Mouse (Mus musculus): ENCODE data around the gene Col4a1.

The Col4a1 gene

DNA sequence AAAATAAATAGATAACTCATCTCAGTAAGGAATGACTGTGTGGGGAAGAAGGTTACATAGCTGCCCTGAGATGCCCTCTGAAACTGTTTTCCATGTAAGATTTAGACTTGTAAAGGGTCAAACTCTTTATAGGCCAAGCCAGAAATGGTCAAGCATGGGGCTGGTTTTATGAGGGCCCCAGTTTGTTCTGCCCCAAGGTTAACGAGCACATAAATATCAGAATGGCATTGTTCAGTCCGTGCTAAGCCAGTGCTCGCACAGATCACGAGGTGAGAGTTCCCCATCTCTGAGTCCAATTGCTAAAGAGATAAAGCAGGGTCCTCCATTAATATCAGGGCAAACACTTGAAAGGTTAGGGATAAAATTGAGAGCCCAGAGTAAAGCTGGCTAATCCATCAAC is 79.6 kb downstream of the Col4a1 start:
- DNase-seq (ENCODE audit: low read depth, low spot score) = no peak

DNA sequence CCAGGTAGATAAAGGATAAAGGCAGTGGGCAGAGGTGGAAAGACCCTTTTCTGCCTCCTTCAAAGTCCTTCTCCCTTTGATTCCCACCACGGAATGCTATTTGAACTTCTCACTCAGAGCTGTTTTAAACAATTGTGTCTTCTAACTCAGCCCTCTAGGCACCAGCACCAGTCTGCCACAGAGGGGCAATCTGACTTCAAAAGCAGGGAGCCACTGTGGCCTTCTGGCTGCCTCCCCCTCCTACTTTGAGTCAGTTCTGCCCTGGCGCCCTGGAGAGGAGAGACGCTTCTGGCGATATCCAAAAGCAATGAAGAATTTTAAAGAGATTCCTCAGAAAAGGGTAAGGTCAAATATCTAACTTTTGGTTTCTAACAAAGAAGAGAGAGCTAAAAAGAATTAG is 82.3 kb downstream of the Col4a1 start:
- no peak for DNase-seq (ENCODE audit: low read depth, low spot score)

DNA sequence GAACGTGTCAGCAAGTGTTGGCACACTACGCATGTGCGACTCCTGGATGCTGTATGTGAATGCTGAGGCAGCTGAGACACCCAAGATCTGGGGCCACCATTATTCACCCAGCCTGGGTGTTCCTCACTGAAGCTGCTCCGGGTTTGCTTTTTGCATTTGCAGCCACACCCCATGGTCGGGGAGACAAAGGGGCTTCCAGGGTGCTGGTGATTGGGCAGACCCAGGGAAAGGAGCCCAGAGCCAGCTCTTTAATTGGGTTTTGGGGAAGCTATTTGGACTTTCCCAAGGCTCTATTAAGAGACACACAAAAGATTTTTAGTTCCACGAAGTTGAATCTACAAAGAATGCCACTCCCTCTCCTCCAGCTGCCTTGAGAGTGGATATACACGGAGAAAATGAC is 85.2 kb downstream of the Col4a1 start:
- no peak for DNase-seq (ENCODE audit: low read depth, low spot score)

- no peak for DNase-seq (ENCODE audit: low read depth, low spot score)
Measured at GRCm38 (mm10) chr8:11225577-11226434, 86.8 kb downstream of the Col4a1 start.

DNA sequence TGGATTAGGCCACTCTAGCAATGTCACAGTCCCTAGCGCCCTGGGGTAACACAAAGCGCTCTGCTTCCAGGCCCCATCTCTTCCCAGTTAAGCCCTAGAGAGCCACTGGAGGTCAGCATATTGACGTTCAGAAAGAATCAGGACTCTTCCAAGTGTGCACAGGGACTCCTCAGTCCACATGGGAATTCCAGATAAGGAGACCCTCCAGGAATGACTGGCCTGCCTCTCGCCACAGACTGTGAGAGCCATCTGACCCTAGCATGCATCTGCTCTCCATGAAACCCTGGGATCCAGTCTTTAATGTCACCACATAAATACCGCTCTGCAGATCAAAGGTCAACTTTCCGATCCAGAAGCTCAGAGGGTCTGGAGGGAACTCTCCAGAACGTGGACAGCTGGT is 88.4 kb downstream of the Col4a1 start:
- DNase-seq (ENCODE audit: low read depth, low spot score) = no peak

GRCm38 (mm10) chr8:11221353-11221752 is 91.3 kb downstream of the Col4a1 start:
- DNase-seq (ENCODE audit: low read depth, low spot score) = no peak

GRCm38 (mm10) chr8:11219282-11219681 is 93.3 kb downstream of the Col4a1 start:
- no peak for DNase-seq (ENCODE audit: low read depth, low spot score)

DNA sequence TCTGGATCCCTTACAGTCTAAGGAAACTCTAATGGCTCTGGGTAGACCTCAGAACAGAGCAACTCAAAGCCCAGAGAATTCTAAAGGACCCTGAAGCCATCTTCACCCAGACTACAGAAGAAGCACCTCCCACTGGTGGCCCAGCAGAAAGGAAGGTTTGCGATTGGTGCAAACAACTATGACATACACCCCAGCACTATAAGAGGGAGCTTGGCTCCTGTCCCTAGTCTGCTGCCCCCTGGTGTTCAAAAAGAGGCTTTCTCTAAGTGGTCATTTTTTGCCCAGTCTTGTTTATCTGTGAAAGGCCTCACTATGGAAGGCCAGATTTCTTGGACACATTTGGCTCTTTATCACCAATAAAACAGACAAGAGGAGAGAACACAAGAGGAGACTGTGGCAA is 97.4 kb downstream of the Col4a1 start:
- DNase-seq (ENCODE audit: low read depth, low spot score) = peak; percentile 74

GRCm38 (mm10) chr8:11206509-11206908 is 106.1 kb downstream of the Col4a1 start:
- no peak for DNase-seq (ENCODE audit: low read depth, low spot score)

- DNase-seq (ENCODE audit: low read depth, low spot score) = no peak
Measured at GRCm38 (mm10) chr8:11205532-11205931, 107.1 kb downstream of the Col4a1 start.

DNA sequence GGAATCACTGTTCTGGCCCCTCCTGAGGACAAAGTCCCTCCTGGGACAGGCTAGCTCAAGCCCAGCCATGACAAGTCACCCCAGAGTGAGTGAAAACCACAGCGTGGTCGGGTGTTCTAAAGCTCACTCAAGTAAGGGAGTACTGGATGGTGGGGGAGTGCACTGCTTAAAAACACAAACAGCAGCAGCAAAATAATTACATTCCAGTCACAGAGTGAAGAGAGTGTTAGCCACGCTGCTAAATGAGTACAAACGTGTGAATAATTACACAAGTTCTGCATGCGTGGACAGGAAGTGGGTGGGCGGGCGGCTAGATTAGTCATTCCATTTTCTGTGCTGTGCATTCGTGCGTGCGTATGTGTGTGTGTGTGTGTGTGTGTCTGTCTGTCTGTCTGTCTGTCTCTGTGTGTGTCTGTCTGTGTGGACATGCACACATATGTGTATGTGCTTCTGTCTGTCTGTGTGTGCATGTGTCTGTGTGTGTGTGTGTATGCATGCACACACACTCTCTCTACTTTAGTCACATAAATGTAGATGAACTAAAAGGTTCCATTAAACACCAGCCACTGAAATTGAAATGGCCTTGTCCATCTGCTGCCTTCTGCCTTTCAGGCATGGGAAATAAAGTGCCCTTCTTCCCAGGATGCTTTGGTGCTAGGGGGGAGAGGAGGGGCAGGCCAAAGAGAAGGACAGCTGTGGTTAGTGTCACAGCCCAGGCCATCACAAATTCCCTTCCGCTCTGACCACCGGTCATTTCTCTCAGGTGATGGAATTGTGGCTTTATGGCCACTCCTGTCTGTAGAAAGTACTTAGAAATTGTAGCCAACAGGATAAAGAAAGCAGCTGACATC is 109.1 kb downstream of the Col4a1 start:
- peak; percentile 36 for DNase-seq (ENCODE audit: low read depth, low spot score)

DNA sequence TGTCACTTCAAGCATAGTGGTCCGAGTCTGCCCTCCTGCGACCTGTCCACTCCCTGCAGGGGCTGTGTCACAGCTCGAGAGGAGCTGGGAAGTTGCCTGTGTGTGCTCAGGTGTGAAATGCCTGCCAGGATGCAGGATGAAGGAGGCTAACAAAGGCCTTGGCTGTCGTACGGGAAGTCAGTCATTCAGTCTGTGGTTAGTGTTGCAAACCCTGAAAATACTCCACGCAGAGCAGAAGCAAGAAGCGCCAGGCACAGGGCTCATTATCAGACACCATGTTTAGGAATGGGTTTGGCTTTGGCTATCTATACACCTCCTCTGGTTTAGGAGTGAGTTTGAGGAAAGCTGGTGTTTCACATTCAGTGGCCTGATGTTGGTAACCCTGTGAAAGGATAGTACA is 114.0 kb downstream of the Col4a1 start:
- DNase-seq (ENCODE audit: low read depth, low spot score) = no peak

DNA sequence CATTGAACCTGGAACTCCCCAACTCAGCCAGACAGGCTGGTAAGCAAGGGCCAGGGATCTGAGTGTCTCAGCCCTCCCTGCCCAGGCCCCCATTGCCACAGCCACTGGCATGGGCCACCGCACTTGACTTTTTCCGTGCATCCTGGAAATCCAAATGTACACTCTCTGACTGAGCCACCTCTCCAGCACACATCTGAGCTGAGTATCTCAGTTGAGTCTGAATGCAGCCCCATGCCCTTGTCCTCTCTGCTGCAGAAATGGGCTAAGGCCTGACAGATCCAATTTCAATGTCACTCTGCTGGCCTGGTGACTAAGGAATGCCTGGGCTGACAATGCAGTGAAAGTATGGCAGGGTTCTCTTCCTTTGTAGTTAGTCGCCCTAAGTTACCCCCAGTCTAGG is 114.6 kb downstream of the Col4a1 start:
- no peak for DNase-seq (ENCODE audit: low read depth, low spot score)

DNA sequence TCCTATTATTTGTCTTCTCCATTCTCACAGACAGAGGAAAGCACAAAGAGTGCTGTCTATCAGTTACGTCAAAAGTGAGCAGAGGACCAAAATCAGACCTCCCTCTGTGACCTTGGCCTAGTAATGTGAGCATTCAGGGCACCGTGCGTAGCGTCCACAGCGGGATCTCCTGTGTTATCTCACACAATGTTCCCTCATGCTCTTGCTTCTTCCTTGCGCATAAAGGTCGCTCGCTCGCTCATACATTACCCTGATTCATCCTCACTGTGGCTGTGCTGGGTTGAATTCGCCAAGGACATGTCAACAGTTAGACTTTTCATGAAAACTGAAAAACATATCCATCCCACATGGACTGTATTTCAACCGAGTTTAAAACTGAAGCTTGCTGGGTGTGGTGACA is 115.4 kb downstream of the Col4a1 start:
- DNase-seq (ENCODE audit: low read depth, low spot score) = no peak

- no peak for DNase-seq (ENCODE audit: low read depth, low spot score)
Measured at GRCm38 (mm10) chr8:11192719-11193324, 119.8 kb downstream of the Col4a1 start.

GRCm38 (mm10) chr8:11187581-11188271 is 124.9 kb downstream of the Col4a1 start:
- peak; percentile 77 for DNase-seq (ENCODE audit: low read depth, low spot score)

- DNase-seq (ENCODE audit: low read depth, low spot score) = no peak
Measured at GRCm38 (mm10) chr8:11186456-11186855, 126.2 kb downstream of the Col4a1 start.

DNA sequence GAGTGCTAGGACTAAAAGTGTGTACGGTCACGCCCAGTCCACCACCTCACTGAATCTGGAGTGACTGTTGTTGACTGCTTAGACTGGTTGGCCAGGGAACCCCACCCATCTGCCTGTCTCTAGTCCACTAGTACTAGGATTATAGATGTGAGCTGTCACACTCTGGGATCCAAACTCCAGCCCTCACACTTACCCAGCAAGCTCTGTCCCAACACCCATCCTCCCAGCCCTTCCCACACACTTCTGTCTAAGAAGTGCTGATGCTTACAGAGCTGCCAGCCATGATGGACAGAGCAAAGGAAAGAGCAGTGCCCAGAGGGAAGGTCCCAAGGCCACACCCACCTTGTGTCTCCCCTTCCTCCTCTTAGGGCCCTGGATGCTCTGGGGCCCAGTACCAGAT is 127.0 kb downstream of the Col4a1 start:
- DNase-seq (ENCODE audit: low read depth, low spot score) = no peak

DNA sequence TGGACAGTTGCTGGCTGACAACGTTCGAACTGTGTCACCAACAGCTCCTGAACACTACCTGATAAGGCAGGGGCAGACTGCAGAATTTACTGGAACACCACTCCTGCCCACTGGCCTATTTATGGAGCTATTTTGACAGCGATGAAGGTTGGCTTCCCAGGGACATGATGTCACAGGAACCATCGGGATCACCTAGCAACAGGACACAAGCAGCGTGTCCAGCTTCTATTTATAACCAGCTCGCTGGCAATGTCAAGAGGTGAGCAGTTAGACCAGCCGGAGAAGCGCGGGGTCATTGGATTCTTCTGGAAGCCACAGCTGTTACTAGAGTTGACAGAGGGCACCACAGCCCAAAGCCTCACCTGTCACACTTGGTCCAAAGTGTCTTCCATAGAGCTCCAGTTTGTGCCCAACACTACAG is 129.0 kb downstream of the Col4a1 start:
- no peak for DNase-seq (ENCODE audit: low read depth, low spot score)

DNA sequence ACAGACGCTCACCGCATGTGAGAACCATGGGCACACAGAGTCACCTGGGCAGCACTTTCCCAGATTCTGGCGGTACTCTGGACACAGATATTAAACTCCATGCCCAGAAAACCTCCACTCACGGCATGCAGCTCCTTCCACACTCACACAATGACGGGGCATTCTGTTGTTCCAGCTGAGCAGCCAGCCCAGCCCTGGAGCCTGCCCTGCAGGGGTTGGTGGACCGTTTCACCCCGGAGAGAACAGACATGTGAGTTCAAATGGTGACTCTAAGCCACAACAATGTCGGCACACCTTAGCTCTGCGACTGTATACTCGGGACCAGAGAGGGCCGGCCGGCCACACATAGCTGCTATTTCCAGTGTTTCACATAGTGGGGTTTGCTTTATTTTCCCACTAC is 130.0 kb downstream of the Col4a1 start:
- DNase-seq (ENCODE audit: low read depth, low spot score) = no peak

DNA sequence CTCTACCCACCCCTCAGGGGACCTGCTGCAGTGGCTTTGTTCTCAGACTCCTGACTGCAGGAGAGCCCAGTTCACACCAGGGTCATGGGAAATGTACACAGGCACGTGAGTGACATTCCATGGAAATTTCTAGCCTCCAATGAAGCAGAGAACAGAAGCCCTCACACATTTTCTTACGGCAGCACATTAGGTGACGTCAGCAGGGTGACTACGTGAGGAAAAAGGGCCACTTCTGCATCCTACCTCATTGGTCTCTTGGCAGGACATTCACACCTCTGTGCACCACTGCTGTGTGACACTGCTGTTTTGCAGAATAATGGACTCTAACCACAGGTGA is 130.5 kb downstream of the Col4a1 start:
- no peak for DNase-seq (ENCODE audit: low read depth, low spot score)

All from A20 (cell line).